Mouse (Mus musculus): ENCODE data around the gene Rbfox2.

GRCm38 (mm10) chr15:77039211-77039700, 267.5 kb downstream of the Rbfox2 start:
- no peak for TF ChIP-seq POLR2A (IDR thresholded peaks at IDR 0.05; ENCODE audit: insufficient read depth, low read length)
- no peak for TF ChIP-seq EP300 (IDR thresholded peaks at IDR 0.05; ENCODE audit: insufficient read depth, low read depth, low read length)
